Mouse (Mus musculus) cerebellum, adult 2 months (tissue): ENCODE measurements at regions not wholly inside any gene's neighbourhood (a gene's known extent, or its start where the extent isn't known, plus 50 kb on each side); places are given as distances from the start of the nearest gene placed in this dataset.

Experiments used
- DNase-seq, 2 experiments: peaks; one replicate each; pipeline ENCODE4 v3.0.0; 2021
- H3K27ac ChIP-seq: fragments of 200-500 bp; 2 replicates; pipeline ENCODE4 v1.5.1; 2012; ENCODE audit warnings: low read length, control low read depth, inconsistent platforms; ENCODE audit not compliant: insufficient read depth
- H3K27me3 ChIP-seq: fragments of 200-500 bp; 2 replicates; pipeline ENCODE4 v1.6.1; 2012; ENCODE audit warnings: inconsistent platforms, mild to moderate bottlenecking, low read length, moderate library complexity; ENCODE audit not compliant: control insufficient read depth, insufficient read depth
- H3K4me1 ChIP-seq: fragments of 200-500 bp; 2 replicates; pipeline ENCODE4 v1.6.1; 2011; ENCODE audit warnings: low read length; ENCODE audit not compliant: control insufficient read depth, insufficient read depth
- H3K4me3 ChIP-seq: fragments of 200-500 bp; replicated peaks from 2 replicates; pipeline ENCODE3; 2011; ENCODE audit warnings: mild to moderate bottlenecking, low read depth, low read length, control low read depth; ENCODE audit not compliant: insufficient read depth
- CTCF ChIP-seq: fragments of 200-500 bp; IDR thresholded peaks from 2 replicates; pipeline ENCODE4 v1.5.1; 2011; ENCODE audit warnings: low read depth, mild to moderate bottlenecking, control low read depth, low read length, moderate library complexity, borderline replicate concordance; ENCODE audit not compliant: insufficient read depth
- POLR2A ChIP-seq: fragments of 200-500 bp; IDR thresholded peaks from 2 replicates; pipeline ENCODE4 v1.6.1; 2011; ENCODE audit warnings: low read length, control low read depth, borderline replicate concordance; ENCODE audit not compliant: insufficient read depth
- WGBS: fragments of 180-500 bp; shearing (Covaris S2); methylation state at CpG from one replicate; pipeline ENCODE4 v1.1.7; 2018; 5-methylcytosine and 5-hydroxymethylcytosine counted together

- TF ChIP-seq CTCF (no peak), POLR2A (no peak)
- DNase-seq = no peak
- 95% methylated on average over 4 of the region's 4 CpGs for WGBS
- no peaks in the 10 kb centered on the region for H3K4me1 ChIP-seq
- H3K27me3 ChIP-seq = no peaks in the 10 kb centered on the region
- H3K4me3 ChIP-seq = no peak overlapping the region
- no peak overlapping the region for H3K27ac ChIP-seq
Measured at GRCm38 (mm10) chr8:87137412-87137811, 252.4 kb upstream of the N4bp1 start.

- Histone ChIP-seq H3K27ac (no peak overlapping the region), H3K4me3 (no peak overlapping the region), H3K4me1 (peaks cover 17% of the 10 kb centered on the region), H3K27me3 (no peaks in the 10 kb centered on the region)
- TF ChIP-seq CTCF (no peak), POLR2A (no peak)
- no peak for DNase-seq
- 77% methylated on average over 3 of the region's 3 CpGs for WGBS
Measured at GRCm38 (mm10) chr8:87131716-87132115, 246.7 kb upstream of the N4bp1 start.

- no peak overlapping the region for H3K27ac ChIP-seq
- H3K27me3 ChIP-seq = no peaks in the 10 kb centered on the region
- TF ChIP-seq CTCF (no peak), POLR2A (no peak)
- no peak overlapping the region for H3K4me3 ChIP-seq
- WGBS = 53% methylated on average over 3 of the region's 3 CpGs
- peaks cover 17% of the 10 kb centered on the region for H3K4me1 ChIP-seq
- no peak for DNase-seq
Measured at GRCm38 (mm10) chr8:87130691-87131090, 245.6 kb upstream of the N4bp1 start.

GRCm38 (mm10) chr8:87128593-87128992 is 243.5 kb upstream of the N4bp1 start:
- peak; percentile 81 to 92 for DNase-seq
- WGBS = 15% methylated on average over 4 of the region's 4 CpGs

GRCm38 (mm10) chr8:87116190-87116765 is 231.2 kb upstream of the N4bp1 start:
- DNase-seq = no peak
- TF ChIP-seq CTCF (no peak), POLR2A (no peak)
- 44% methylated on average over 14 of the region's 14 CpGs for WGBS
- no peak overlapping the region for H3K27ac ChIP-seq
- H3K27me3 ChIP-seq = no peaks in the 10 kb centered on the region
- peaks cover 3% of the 10 kb centered on the region for H3K4me1 ChIP-seq
- no peak overlapping the region for H3K4me3 ChIP-seq

More at GRCm38 (mm10) chr8:87128593-87128992, 243.5 kb upstream of the N4bp1 start:
- TF ChIP-seq POLR2A = no peak
- TF ChIP-seq CTCF = no peak
- Histone ChIP-seq H3K4me1 (peaks cover 17% of the 10 kb centered on the region), H3K4me3 (no peak overlapping the region), H3K27me3 (no peaks in the 10 kb centered on the region), H3K27ac (no peak overlapping the region)

- H3K4me1 ChIP-seq = peaks cover 3% of the 10 kb centered on the region; the same call in 1 of the 2 replicates
- no peak overlapping the region for H3K4me3 ChIP-seq
- no peak for DNase-seq
- TF ChIP-seq CTCF = no peak
- TF ChIP-seq POLR2A = no peak
- WGBS = 76% methylated on average over 7 of the region's 7 CpGs
- H3K27me3 ChIP-seq = no peaks in the 10 kb centered on the region
- no peak overlapping the region for H3K27ac ChIP-seq
Measured at GRCm38 (mm10) chr8:87112355-87112754, 227.3 kb upstream of the N4bp1 start.

- WGBS = 90% methylated on average over 7 of the region's 7 CpGs
- TF ChIP-seq CTCF = no peak
- TF ChIP-seq POLR2A = no peak
- H3K4me1 ChIP-seq = no peaks in the 10 kb centered on the region; the same call in 1 of the 2 replicates
- no peak for DNase-seq
- no peak overlapping the region for H3K27ac ChIP-seq
- H3K4me3 ChIP-seq = no peak overlapping the region
- no peaks in the 10 kb centered on the region for H3K27me3 ChIP-seq
Measured at GRCm38 (mm10) chr8:87105106-87105505, 220.0 kb upstream of the N4bp1 start.

GRCm38 (mm10) chr8:87095211-87095610 is 210.2 kb upstream of the N4bp1 start:
- WGBS = 88% methylated on average over 2 of the region's 2 CpGs
- Histone ChIP-seq H3K4me3 (no peak overlapping the region), H3K27ac (no peak overlapping the region), H3K27me3 (no peaks in the 10 kb centered on the region), H3K4me1 (no peaks in the 10 kb centered on the region)
- DNase-seq = no peak
- TF ChIP-seq CTCF = no peak
- TF ChIP-seq POLR2A = no peak
